Mouse (Mus musculus): ENCODE measurements around the gene Faim. TPM values are rescaled to one million over a fixed set of nuclear protein-coding genes. Genes with fewer than 3 reads are reported as not detected.

Gene Faim
- total RNA-seq, 2 experiments from 2014 or later: 3.3 to 4.2 TPM

DNA sequence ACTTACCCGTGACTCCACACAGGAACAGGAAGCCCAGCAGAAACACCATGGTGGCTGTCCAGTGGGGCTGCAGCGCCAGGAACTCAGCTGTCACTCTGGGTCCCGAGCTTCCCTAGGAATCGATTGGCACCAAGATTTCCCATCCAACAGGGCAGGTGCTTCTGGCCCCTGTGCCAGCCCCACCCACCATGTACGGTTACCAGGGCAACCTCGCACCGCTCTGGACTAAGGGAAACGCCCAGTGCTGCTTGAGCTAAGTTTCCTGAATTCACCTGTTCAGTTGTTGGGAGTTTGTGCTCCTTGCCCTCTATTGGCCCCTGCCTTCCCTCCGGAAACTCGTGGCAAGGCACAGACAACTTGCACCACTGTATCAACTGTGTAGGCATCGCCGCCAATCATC lies 49.4 kb downstream of the Faim start, which contains the start of gene Gm1123:
TSS of gene Gm1123 (minus strand) at position 141 of the 400 bp plus-strand sequence.
- no peak for ATAC-seq (replicated peaks; ENCODE audit: low FRiP score, poor library complexity, severe bottlenecking)

DNA sequence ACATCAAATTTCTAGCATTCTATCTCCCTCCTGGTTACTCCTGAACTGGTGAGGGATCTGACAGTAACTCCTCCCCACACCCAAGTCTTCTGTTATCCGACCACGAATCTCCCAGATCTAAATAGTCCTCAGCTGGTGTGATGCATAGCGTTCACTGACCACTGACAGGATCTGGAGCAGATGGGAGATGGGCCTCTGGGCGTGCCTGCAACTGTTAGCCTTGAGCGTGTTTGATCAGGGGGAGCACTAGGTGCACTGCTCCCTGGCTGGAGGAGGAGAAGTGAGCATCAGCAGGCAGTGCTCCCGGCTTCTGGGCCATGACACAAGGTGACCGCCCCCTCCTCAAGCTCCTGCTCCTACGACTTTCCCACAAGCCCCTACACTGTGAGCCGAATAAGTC lies 55.8 kb downstream of the Faim start:
- no peak for ATAC-seq (replicated peaks; ENCODE audit: low FRiP score, poor library complexity, severe bottlenecking)

DNA sequence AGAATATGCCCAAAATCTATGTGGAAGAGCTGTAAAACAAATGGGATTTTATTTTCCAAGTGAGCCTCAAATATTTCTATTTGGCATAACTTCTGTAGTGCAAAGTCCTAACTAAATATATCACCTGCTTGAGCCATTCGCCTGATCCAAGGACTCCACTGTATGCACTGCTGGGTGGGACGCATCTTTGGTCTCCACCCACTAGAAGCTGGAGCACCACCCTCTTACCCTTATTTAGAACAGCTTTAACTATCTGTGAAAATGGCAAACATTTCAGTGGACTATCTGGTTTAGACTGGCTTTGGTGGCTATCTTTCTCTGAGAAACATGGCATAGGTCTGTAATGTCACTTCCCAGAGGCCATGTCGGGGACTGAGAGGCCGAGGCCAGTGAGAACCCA lies 56.5 kb downstream of the Faim start:
- ATAC-seq (replicated peaks; ENCODE audit: low FRiP score, poor library complexity, severe bottlenecking): no peak

DNA sequence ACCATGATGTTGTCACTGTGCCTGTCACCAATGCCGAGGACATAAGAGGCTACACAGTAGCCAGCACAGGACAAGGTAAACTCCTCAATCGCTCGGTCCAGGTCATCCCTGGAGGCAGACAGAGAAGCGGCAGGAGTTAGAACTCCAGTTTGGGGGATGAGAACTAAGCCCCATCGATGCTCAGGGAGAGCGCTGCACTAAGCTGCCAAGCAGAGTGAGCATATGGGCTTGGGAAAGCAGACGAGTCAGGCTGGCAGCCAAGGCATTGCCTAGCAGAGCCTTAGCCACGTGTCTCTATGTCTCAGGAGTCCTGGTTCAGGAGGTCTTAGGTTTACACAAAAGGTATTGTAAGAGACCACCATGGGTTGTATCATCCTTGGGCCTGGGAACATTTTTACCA lies 58.6 kb downstream of the Faim start:
- ATAC-seq (replicated peaks; ENCODE audit: low FRiP score, poor library complexity, severe bottlenecking): no peak

DNA sequence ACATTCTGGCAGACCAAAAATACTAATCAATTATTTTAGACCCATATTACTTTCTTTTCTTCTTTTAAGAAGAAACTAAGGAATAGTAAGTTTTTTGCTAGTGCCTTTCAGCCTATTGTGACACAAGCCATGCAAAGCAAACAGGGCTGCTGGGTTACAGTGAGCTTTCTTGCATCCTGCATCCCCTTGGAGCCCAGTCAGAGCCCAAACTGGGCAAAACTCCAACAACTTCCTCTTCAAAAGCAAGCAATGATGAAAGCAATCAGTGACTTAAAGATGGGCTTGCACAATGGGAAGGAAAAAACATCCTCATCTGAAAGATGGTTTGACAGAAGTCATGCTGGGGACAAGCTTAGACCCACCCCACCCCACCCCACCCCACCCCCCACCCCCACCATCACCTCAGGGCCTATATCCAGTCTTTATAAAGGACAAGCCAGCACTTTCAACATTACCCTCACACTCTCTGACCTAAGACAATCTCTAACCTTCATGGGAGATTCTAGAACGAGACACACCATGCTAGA lies 62.6 kb downstream of the Faim start:
- no peak for ATAC-seq (replicated peaks; ENCODE audit: low FRiP score, poor library complexity, severe bottlenecking)

DNA sequence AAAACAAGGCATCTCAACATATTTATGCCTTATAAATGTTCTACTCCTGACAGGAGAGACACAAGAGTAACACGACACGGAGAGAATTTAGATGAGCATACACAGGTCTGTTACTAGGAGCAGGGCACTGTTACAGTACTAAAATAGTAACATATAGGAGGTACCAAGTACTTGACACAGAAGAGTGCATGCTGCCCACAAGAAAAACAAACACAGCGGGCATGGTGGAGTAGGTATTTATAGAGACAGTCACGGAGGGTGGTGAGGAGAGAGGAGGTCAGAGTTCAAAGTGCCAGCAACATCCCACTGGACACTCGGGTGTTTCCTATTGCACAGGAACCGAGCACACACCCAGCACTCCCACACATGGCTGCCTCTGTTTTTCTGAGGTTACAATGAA lies 63.6 kb downstream of the Faim start:
- ATAC-seq (replicated peaks; ENCODE audit: low FRiP score, poor library complexity, severe bottlenecking): no peak

Other genes starting within 250 kb of the Faim start
- gene Prr23a1, start 143.9 kb upstream of the Faim start, total RNA-seq (2015; ENCODE audit: low replicate concordance): not detected in 2 replicates
- gene Prr23a1, start 143.9 kb upstream of the Faim start, total RNA-seq (2017; ENCODE audit: low replicate concordance): not detected in 2 replicates
- not detected in 2 replicates for gene Prr23a2, start 129.9 kb upstream of the Faim start, total RNA-seq (2015; ENCODE audit: low replicate concordance)
- gene Prr23a2, start 129.9 kb upstream of the Faim start, total RNA-seq (2017; ENCODE audit: low replicate concordance): not detected in 2 replicates
- not detected in 2 replicates for gene Prr23a3, start 121.6 kb upstream of the Faim start, total RNA-seq (2015; ENCODE audit: low replicate concordance)
- gene Prr23a3, start 121.6 kb upstream of the Faim start, total RNA-seq (2017; ENCODE audit: low replicate concordance): not detected in 2 replicates
- gene 7420426K07Rik, start 83.3 kb upstream of the Faim start, total RNA-seq (2015; ENCODE audit: low replicate concordance): not detected in 2 replicates
- gene 7420426K07Rik, start 83.3 kb upstream of the Faim start, total RNA-seq (2017; ENCODE audit: low replicate concordance): not detected in 2 replicates
- gene Foxl2, start 31.1 kb upstream of the Faim start, total RNA-seq (2015; ENCODE audit: low replicate concordance): not detected in 2 replicates
- not detected in 2 replicates for gene Foxl2, start 31.1 kb upstream of the Faim start, total RNA-seq (2017; ENCODE audit: low replicate concordance)
- gene Gm1123, start 49.3 kb downstream of the Faim start, total RNA-seq (2015; ENCODE audit: low replicate concordance): not detected in 2 replicates
- not detected in 2 replicates for gene Gm1123, start 49.3 kb downstream of the Faim start, total RNA-seq (2017; ENCODE audit: low replicate concordance)
- gene Pik3cb, start 154.2 kb downstream of the Faim start, total RNA-seq (2015; ENCODE audit: low replicate concordance): 15.5 and 21.3 TPM in 2 replicates
- gene Pik3cb, start 154.2 kb downstream of the Faim start, total RNA-seq (2017; ENCODE audit: low replicate concordance): 8.6 and 14.9 TPM in 2 replicates